Comparison of ENCODE assay signal across 8 mouse cellular contexts in genomic region chr4:120129233-120129885, GRCm38 (mm10). TPM values are rescaled to one million over a fixed set of nuclear protein-coding genes. Genes with fewer than 3 reads are reported as not detected.
DNase-seq lines count a peak whose midpoint lies in the region; ATAC-seq and TF ChIP-seq lines count a peak whose summit lies in the region.

No protein-coding gene starts in this region.

- no peaks in the 10 kb centered on the region for H3K27me3 ChIP-seq in forebrain, embryonic 15.5 days
- no peaks in the 10 kb centered on the region for H3K27me3 ChIP-seq in kidney, adult 2 months (replicated peaks; ENCODE audit: control insufficient read depth, insufficient read depth, low read length)
- no peaks in the 10 kb centered on the region for H3K27me3 ChIP-seq in neural tube, embryonic 15.5 days (replicated peaks)

- peak; percentile 96 for TF ChIP-seq CTCF in kidney, adult 2 months (conservative IDR thresholded peaks at IDR 0.05; ENCODE audit: insufficient read depth, insufficient read length, low read depth, low read length)
- peak; percentile 97 for TF ChIP-seq CTCF in lung, adult 2 months (IDR thresholded peaks at IDR 0.05; ENCODE audit: insufficient read depth, low read length)

- no peak overlapping the region for H3K4me2 ChIP-seq in forebrain, embryonic 15.5 days (replicated peaks)
- H3K4me2 ChIP-seq in neural tube, embryonic 15.5 days: no peak overlapping the region

- DNase-seq in urinary bladder, postnatal 14 days (ENCODE audit: low spot score): peak; percentile 54
- no peak for DNase-seq in urinary bladder, adult 2 months (ENCODE audit: low spot score)
- peak; percentile 49 for DNase-seq in cerebellum, adult 11 months
- DNase-seq in kidney, adult 2 months: peak; percentile 54
- peak; percentile 45 for DNase-seq in lung, adult 2 months
- DNase-seq in yolk sac, embryonic 10.5 days (ENCODE audit: low spot score): peak; percentile 19

- ATAC-seq in forebrain, embryonic 15.5 days (replicated peaks): peak; percentile 75
- ATAC-seq in neural tube, embryonic 15.5 days (ENCODE audit: low FRiP score): peak; percentile 68; the same call in 1 of the 2 replicates

- 45% methylated on average over 4 of the region's 4 CpGs for WGBS in forebrain, embryonic 15.5 days
- WGBS in kidney, adult 2 months: 37% methylated on average over 4 of the region's 4 CpGs
- WGBS in lung, adult 2 months: 46% methylated on average over 4 of the region's 4 CpGs
- WGBS in neural tube, embryonic 15.5 days: 55% methylated on average over 4 of the region's 4 CpGs

- H3K36me3 ChIP-seq in forebrain, embryonic 15.5 days: no peaks in the 10 kb centered on the region
- no peaks in the 10 kb centered on the region for H3K36me3 ChIP-seq in kidney, adult 2 months (ENCODE audit: control insufficient read depth, insufficient read depth, low read length)
- peaks cover 8% of the 10 kb centered on the region; the same call in 1 of the 2 replicates for H3K36me3 ChIP-seq in neural tube, embryonic 15.5 days

- no peak for TF ChIP-seq POLR2A in kidney, adult 2 months (IDR thresholded peaks at IDR 0.05; ENCODE audit: low read depth, low read length)
- no peak for TF ChIP-seq POLR2A in lung, adult 2 months (IDR thresholded peaks at IDR 0.05; ENCODE audit: borderline replicate concordance, extremely low read depth, low read depth, low read length)

- H3K4me3 ChIP-seq in forebrain, embryonic 15.5 days: no peak overlapping the region
- H3K4me3 ChIP-seq in kidney, adult 2 months (ENCODE audit: insufficient read depth, low read depth, low read length): no peak overlapping the region
- no peak overlapping the region for H3K4me3 ChIP-seq in lung, adult 2 months (replicated peaks; ENCODE audit: extremely low read depth, low read depth, low read length)
- H3K4me3 ChIP-seq in neural tube, embryonic 15.5 days (replicated peaks): no peak overlapping the region

- no peak overlapping the region for H3K27ac ChIP-seq in forebrain, embryonic 15.5 days (replicated peaks)
- H3K27ac ChIP-seq in kidney, adult 2 months (ENCODE audit: insufficient read depth, low read depth, low read length): no peak overlapping the region
- H3K27ac ChIP-seq in neural tube, embryonic 15.5 days (replicated peaks): no peak overlapping the region

- H3K9me3 ChIP-seq in forebrain, embryonic 15.5 days: no peaks in the 10 kb centered on the region
- H3K9me3 ChIP-seq in neural tube, embryonic 15.5 days (replicated peaks): no peaks in the 10 kb centered on the region

- no peak overlapping the region for H3K9ac ChIP-seq in forebrain, embryonic 15.5 days (replicated peaks)
- no peak overlapping the region for H3K9ac ChIP-seq in neural tube, embryonic 15.5 days (replicated peaks)

- H3K4me1 ChIP-seq in forebrain, embryonic 15.5 days: peaks cover 21% of the 10 kb centered on the region
- no peaks in the 10 kb centered on the region for H3K4me1 ChIP-seq in kidney, adult 2 months (ENCODE audit: control insufficient read depth, insufficient read depth, low read length)
- no peaks in the 10 kb centered on the region; the same call in none of the 2 replicates for H3K4me1 ChIP-seq in lung, adult 2 months (ENCODE audit: control insufficient read depth, insufficient read depth, low read length)
- no peaks in the 10 kb centered on the region for H3K4me1 ChIP-seq in neural tube, embryonic 15.5 days

RNA-seq across cellular contexts. Expression of gene Edn2, which starts 31.6 kb away (rescaled TPM):
- 0.10 and 0.24 TPM in 2 replicates for polyA plus RNA-seq in urinary bladder, adult 2 months (2012; rRNA removed)
- 0.27 TPM in 1 of 2 replicates, not detected in the other for polyA plus RNA-seq in forebrain, embryonic 15.5 days (2015; fragmentation: Nextera tagmentation; extraction: Ambion mirVana)
- not detected in 2 replicates for polyA plus RNA-seq in kidney, adult 2 months (2012; rRNA removed)
- polyA plus RNA-seq in lung, adult 2 months (2012; rRNA removed): 0.27 and 0.68 TPM in 2 replicates
- polyA plus RNA-seq in neural tube, embryonic 15.5 days (2015; fragmentation: Nextera tagmentation; extraction: Ambion mirVana): 0.14 and 1.3 TPM in 2 replicates
